ENCODE assay signal across 20 mouse cellular contexts in genomic region chr16:52068517-52068874, GRCm38 (mm10). TPM values are rescaled to one million over a fixed set of nuclear protein-coding genes. Genes with fewer than 3 reads are reported as not detected.
DNase-seq lines count a peak whose midpoint lies in the region; ATAC-seq lines count a peak whose summit lies in the region.
"Had no signal": no experiment of that assay in that cellular context is flagged by ENCODE, and none has a peak within 500 bp of the region (broad histone marks: within the 10 kb centered on the region; RNA-seq: fewer than 3 reads in every experiment).

No protein-coding gene starts in this region.

- H3K4me1 ChIP-seq in liver, embryonic 12.5 days: peaks cover 26% of the 10 kb centered on the region
- H3K4me1 ChIP-seq in liver, embryonic 11.5 days (replicated peaks; ENCODE audit: control insufficient read depth, insufficient read depth, low read length): peaks cover 8% of the 10 kb centered on the region
- H3K4me1 ChIP-seq in erythroblast, embryonic 14.5 days (ENCODE audit: control insufficient read depth): peaks cover 34% of the 10 kb centered on the region
- H3K4me1 ChIP-seq in liver, embryonic 16.5 days (ENCODE audit: control insufficient read depth, low read depth, low read length): peaks cover 15% of the 10 kb centered on the region

- no peak overlapping the region for H3K9ac ChIP-seq in liver, embryonic 12.5 days
- no peak overlapping the region for H3K9ac ChIP-seq in liver, embryonic 11.5 days (ENCODE audit: low read depth, low read length)
- no peak overlapping the region for H3K9ac ChIP-seq in liver, embryonic 16.5 days (ENCODE audit: low read depth, low read length)
- H3K9ac ChIP-seq: embryonic facial prominence, embryonic 13.5 days; forebrain, embryonic 12.5 days; heart, embryonic 15.5 days; hindbrain, embryonic 14.5 days had no signal

- H3K36me3 ChIP-seq in liver, embryonic 12.5 days: no peaks in the 10 kb centered on the region
- no peaks in the 10 kb centered on the region for H3K36me3 ChIP-seq in liver, embryonic 11.5 days (ENCODE audit: control insufficient read depth, insufficient read depth, low read length)
- H3K36me3 ChIP-seq in erythroblast, embryonic 14.5 days (ENCODE audit: control insufficient read depth): no peaks in the 10 kb centered on the region
- H3K36me3 ChIP-seq in liver, embryonic 16.5 days (ENCODE audit: control insufficient read depth, insufficient read depth): no peaks in the 10 kb centered on the region
- H3K36me3 ChIP-seq: embryonic facial prominence, embryonic 13.5 days; forebrain, embryonic 12.5 days; heart, embryonic 15.5 days had no signal

- no peak for DNase-seq in liver, embryonic 11.5 days (ENCODE audit: low spot score)
- DNase-seq in retina, postnatal 1 day: no peak
- no peak for DNase-seq in heart, adult 18-20 months
- DNase-seq: adrenal gland, postnatal 14 days; cerebellum, adult 11-12 months; cerebellum, adult 9-10 months; cerebellum, postnatal 36 days; gastrocnemius, postnatal 25 days; heart, postnatal 14 days had no signal

- peak overlapping the region; percentile 34 for H3K4me2 ChIP-seq in liver, embryonic 12.5 days
- no peak overlapping the region for H3K4me2 ChIP-seq in liver, embryonic 11.5 days
- H3K4me2 ChIP-seq in liver, embryonic 16.5 days (ENCODE audit: low read depth, low read length): peak overlapping the region; percentile 8; the same call in 1 of the 2 replicates
- H3K4me2 ChIP-seq: embryonic facial prominence, embryonic 13.5 days; forebrain, embryonic 12.5 days; heart, embryonic 11.5 days; heart, embryonic 15.5 days; hindbrain, embryonic 14.5 days had no signal

- H3K4me3 ChIP-seq in liver, embryonic 12.5 days: no peak overlapping the region
- no peak overlapping the region for H3K4me3 ChIP-seq in liver, embryonic 11.5 days (ENCODE audit: low read depth, low read length)
- H3K4me3 ChIP-seq in erythroblast, embryonic 14.5 days (replicated peaks): peak overlapping the region; percentile 23
- H3K4me3 ChIP-seq in liver, embryonic 16.5 days (ENCODE audit: low read depth, low read length): no peak overlapping the region
- H3K4me3 ChIP-seq: embryonic facial prominence, embryonic 13.5 days; forebrain, embryonic 12.5 days; heart, embryonic 15.5 days; hindbrain, embryonic 10.5 days had no signal

- no peaks in the 10 kb centered on the region for H3K9me3 ChIP-seq in liver, embryonic 12.5 days (replicated peaks)
- H3K9me3 ChIP-seq in liver, embryonic 11.5 days (ENCODE audit: control insufficient read depth, low read length): no peaks in the 10 kb centered on the region
- H3K9me3 ChIP-seq in erythroblast, embryonic 14.5 days (ENCODE audit: control insufficient read depth, low read length): no peaks in the 10 kb centered on the region
- no peaks in the 10 kb centered on the region for H3K9me3 ChIP-seq in liver, embryonic 16.5 days (replicated peaks; ENCODE audit: control insufficient read depth, low read length)
- H3K9me3 ChIP-seq: embryonic facial prominence, embryonic 13.5 days; forebrain, embryonic 12.5 days; heart, embryonic 15.5 days; hindbrain, embryonic 10.5 days had no signal

- no peaks in the 10 kb centered on the region for H3K27me3 ChIP-seq in liver, embryonic 12.5 days (replicated peaks)
- no peaks in the 10 kb centered on the region for H3K27me3 ChIP-seq in liver, embryonic 11.5 days (replicated peaks; ENCODE audit: control insufficient read depth, insufficient read depth, low read length)
- no peaks in the 10 kb centered on the region for H3K27me3 ChIP-seq in erythroblast, embryonic 14.5 days (ENCODE audit: control insufficient read depth)
- H3K27me3 ChIP-seq in liver, embryonic 16.5 days (ENCODE audit: control insufficient read depth, insufficient read depth, low read depth, low read length): no peaks in the 10 kb centered on the region
- H3K27me3 ChIP-seq: CH12.LX; embryonic facial prominence, embryonic 13.5 days; forebrain, embryonic 12.5 days; heart, embryonic 15.5 days; Patski had no signal

- H3K27ac ChIP-seq in liver, embryonic 12.5 days: 0 out of 2 replicates have a peak overlapping the region, but pooled peaks have one; percentile 34
- no peak overlapping the region for H3K27ac ChIP-seq in liver, embryonic 11.5 days (ENCODE audit: low read depth, low read length)
- H3K27ac ChIP-seq in liver, embryonic 16.5 days (ENCODE audit: low read length): 0 out of 2 replicates have a peak overlapping the region, but pooled peaks have one; percentile 14
- H3K27ac ChIP-seq: embryonic facial prominence, embryonic 13.5 days; forebrain, embryonic 12.5 days; heart, embryonic 15.5 days; hindbrain, embryonic 10.5 days; hindbrain, embryonic 14.5 days had no signal

- ATAC-seq in liver, embryonic 12.5 days: peak; percentile 43
- ATAC-seq in liver, embryonic 11.5 days (replicated peaks; ENCODE audit: low FRiP score): no peak
- peak; percentile 28; the same call in 1 of the 2 replicates for ATAC-seq in liver, embryonic 16.5 days (ENCODE audit: low read depth)
- ATAC-seq: Patski had no signal

- 67% methylated on average over 3 of the region's 3 CpGs for WGBS in liver, embryonic 12.5 days (ENCODE audit: insufficient replicate concordance)
- WGBS in liver, embryonic 11.5 days: 80% methylated on average over 3 of the region's 3 CpGs
- 59% methylated on average over 3 of the region's 3 CpGs for WGBS in liver, embryonic 16.5 days (ENCODE audit: insufficient replicate concordance)

RNA-seq across cellular contexts. Expression of gene Cblb, which starts 37.5 kb away (rescaled TPM):
- polyA plus RNA-seq in liver, embryonic 12.5 days (2016; fragmentation: Nextera tagmentation; extraction: Ambion mirVana): 3.4 and 3.7 TPM in 2 replicates
- 10.6 and 11.1 TPM in 2 replicates for polyA plus RNA-seq in liver, embryonic 11.5 days (2014; fragmentation: Nextera tagmentation; extraction: Ambion mirVana)
- polyA plus RNA-seq in erythroblast, embryonic 14.5 days (2012): 0.09 and 0.10 TPM in 2 replicates
- 1.8 and 2.6 TPM in 2 replicates for polyA plus RNA-seq in liver, embryonic 16.5 days (2015; fragmentation: Nextera tagmentation; extraction: Ambion mirVana)
- total RNA-seq in heart, adult 18-20 months (2021): 10 to 100 TPM; 10.9 to 14.4 TPM
